Mouse (Mus musculus): Measurements from ENCODE around the gene Hpn. TPM values are rescaled to one million over a fixed set of nuclear protein-coding genes. Genes with fewer than 3 reads are reported as not detected.

The Hpn gene
- polyA plus RNA-seq, 1 experiment from 2014 or later: 77.0 TPM

DNA sequence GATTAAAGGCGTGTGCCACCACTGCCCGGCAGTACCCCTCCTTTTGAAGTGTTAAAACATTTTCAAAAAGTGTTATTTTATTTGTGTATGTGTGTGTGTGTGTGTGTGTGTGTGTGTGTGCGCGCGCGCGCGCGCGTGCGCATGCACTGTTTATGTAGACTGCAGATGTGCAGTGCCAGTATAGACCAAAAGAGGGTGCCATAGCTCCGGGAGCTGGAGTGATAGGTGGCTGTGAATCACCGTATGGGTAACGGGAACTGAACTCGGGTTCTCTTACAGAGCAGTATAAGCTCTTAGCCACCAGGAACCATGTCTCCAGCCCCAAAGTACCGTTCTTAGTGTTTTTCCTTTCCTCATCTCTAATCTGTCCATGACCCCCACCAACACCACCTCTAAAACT lies 29.8 kb upstream of the Hpn start:
- H3K27me3 ChIP-seq (ENCODE audit: insufficient read depth, low read length): no peaks in the 10 kb centered on the region
- H3K27ac ChIP-seq (ENCODE audit: low read length): no peak overlapping the region
- H3K9ac ChIP-seq (replicated peaks; ENCODE audit: low read length): no peak overlapping the region
- WGBS: 98% methylated on average over 16 of the region's 16 CpGs
- no peaks in the 10 kb centered on the region for H3K9me3 ChIP-seq (ENCODE audit: low read length)
- ATAC-seq (ENCODE audit: low FRiP score, low TSS enrichment): no peak
- no peak overlapping the region for H3K4me2 ChIP-seq (replicated peaks; ENCODE audit: low read depth, low read length)
- peaks cover 41% of the 10 kb centered on the region for H3K4me1 ChIP-seq (ENCODE audit: insufficient read depth, low read length)
- peaks cover 43% of the 10 kb centered on the region for H3K36me3 ChIP-seq (ENCODE audit: insufficient read depth, low read length)
- no peak overlapping the region for H3K4me3 ChIP-seq (ENCODE audit: low read length)

DNA sequence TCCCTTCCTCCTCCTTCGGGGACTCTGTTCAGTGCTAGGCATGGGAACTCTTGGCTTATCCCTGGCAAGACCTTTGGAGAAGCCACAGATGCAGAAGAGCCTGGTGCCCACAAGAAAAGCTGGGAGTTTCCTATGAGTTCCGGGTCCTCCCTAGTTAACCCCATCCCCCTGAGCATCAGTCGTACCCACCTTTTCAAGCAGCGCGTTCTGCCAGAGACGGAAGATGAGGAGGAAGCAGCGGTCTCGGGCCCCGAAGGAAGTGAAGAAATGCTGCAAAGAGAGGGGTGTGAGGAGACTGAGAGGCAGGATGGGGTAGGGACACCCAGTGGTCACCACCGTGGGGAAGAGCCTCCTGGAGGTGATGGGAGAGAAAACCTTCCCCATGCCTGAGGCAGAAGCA lies 25.9 kb upstream of the Hpn start:
- H3K4me1 ChIP-seq (ENCODE audit: insufficient read depth, low read length): peaks cover 4% of the 10 kb centered on the region; the same call in 1 of the 2 replicates
- H3K27ac ChIP-seq (ENCODE audit: low read length): no peak overlapping the region
- peaks cover 82% of the 10 kb centered on the region for H3K36me3 ChIP-seq (ENCODE audit: insufficient read depth, low read length)
- no peaks in the 10 kb centered on the region for H3K9me3 ChIP-seq (ENCODE audit: low read length)
- WGBS: 87% methylated on average over 10 of the region's 10 CpGs
- H3K27me3 ChIP-seq (ENCODE audit: insufficient read depth, low read length): no peaks in the 10 kb centered on the region
- ATAC-seq (ENCODE audit: low FRiP score, low TSS enrichment): no peak
- H3K4me3 ChIP-seq (ENCODE audit: low read length): no peak overlapping the region
- no peak overlapping the region for H3K9ac ChIP-seq (replicated peaks; ENCODE audit: low read length)
- H3K4me2 ChIP-seq (replicated peaks; ENCODE audit: low read depth, low read length): no peak overlapping the region

DNA sequence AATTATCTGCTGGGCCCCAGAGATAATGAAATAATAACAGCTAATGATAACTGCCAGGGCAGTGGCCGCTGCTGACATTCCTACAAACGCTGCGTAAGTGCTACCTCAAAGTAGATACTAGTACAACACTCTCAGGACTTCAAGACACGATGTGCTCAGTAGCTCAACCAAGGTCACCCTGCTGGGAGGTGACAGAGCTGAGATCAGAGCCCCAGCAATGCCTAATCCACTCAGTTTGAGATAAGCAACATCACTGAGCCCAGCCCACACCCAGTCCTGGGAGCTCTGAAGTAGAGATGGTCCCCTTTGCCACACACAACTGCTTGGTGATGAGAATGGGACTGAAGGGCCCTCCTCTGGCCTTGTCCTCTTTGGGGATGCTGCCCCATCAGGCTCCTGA lies 25.2 kb upstream of the Hpn start:
- 91% methylated on average over 4 of the region's 4 CpGs for WGBS
- Histone ChIP-seq H3K36me3 (ENCODE audit: insufficient read depth, low read length) (peaks cover 88% of the 10 kb centered on the region), H3K4me1 (ENCODE audit: insufficient read depth, low read length) (no peaks in the 10 kb centered on the region), H3K27me3 (ENCODE audit: insufficient read depth, low read length) (no peaks in the 10 kb centered on the region), H3K9me3 (ENCODE audit: low read length) (no peaks in the 10 kb centered on the region), H3K27ac (ENCODE audit: low read length) (no peak overlapping the region), H3K9ac (replicated peaks; ENCODE audit: low read length) (no peak overlapping the region), H3K4me3 (ENCODE audit: low read length) (no peak overlapping the region), H3K4me2 (replicated peaks; ENCODE audit: low read depth, low read length) (no peak overlapping the region)
- no peak for ATAC-seq (ENCODE audit: low FRiP score, low TSS enrichment)

DNA sequence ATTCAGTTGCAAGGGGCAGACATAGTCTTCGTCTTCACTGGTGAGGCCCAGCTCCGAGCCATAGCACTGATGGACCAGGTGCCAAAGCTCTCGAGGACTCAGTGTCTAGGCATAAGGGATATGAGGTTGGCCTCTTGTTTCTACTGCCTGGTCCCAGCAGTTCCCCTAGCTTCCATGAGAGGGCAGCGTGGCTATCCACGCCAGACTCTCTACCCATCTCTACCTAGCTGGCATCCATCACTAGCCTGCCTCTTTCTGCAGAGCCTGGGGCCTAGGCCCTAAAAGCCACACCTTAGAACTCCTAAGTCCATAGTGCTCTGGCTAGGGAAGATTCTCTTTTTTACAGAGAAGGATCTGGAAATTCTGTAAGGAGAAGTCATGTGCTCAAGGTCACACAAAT lies 24.7 kb upstream of the Hpn start:
- 70% methylated on average over 5 of the region's 5 CpGs for WGBS

DNA sequence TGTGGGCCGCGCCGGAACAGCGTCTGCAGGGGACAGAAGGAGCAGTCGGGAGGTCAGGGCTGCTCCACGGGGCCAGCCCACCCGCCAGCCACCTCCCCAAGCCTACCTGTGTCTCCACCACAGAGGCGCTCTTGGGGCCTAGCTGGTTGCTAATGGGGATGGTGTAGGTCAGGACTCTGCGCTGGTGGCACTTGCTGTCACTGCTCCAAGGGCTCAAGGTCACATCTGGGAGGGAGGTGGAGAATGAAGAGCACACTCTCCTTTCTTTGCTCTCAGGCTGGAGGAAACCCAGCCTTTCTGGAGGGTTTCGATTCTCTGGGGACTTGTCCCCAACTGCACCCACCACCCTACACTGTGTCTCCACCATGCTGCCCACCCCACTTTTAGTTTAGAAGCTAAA lies 20.6 kb upstream of the Hpn start:
- no peak overlapping the region for H3K27ac ChIP-seq (ENCODE audit: low read length)
- H3K36me3 ChIP-seq (ENCODE audit: insufficient read depth, low read length): peaks cover 99% of the 10 kb centered on the region
- no peak for ATAC-seq (ENCODE audit: low FRiP score, low TSS enrichment)
- H3K27me3 ChIP-seq (ENCODE audit: insufficient read depth, low read length): no peaks in the 10 kb centered on the region
- H3K9ac ChIP-seq (replicated peaks; ENCODE audit: low read length): no peak overlapping the region
- no peaks in the 10 kb centered on the region for H3K9me3 ChIP-seq (ENCODE audit: low read length)
- WGBS: 90% methylated on average over 10 of the region's 10 CpGs
- no peaks in the 10 kb centered on the region; the same call in 1 of the 2 replicates for H3K4me1 ChIP-seq (ENCODE audit: insufficient read depth, low read length)
- H3K4me3 ChIP-seq (ENCODE audit: low read length): no peak overlapping the region
- H3K4me2 ChIP-seq (replicated peaks; ENCODE audit: low read depth, low read length): no peak overlapping the region

More for the DNA sequence above, 24.7 kb upstream of the Hpn start:
- Histone ChIP-seq H3K9ac (replicated peaks; ENCODE audit: low read length) (no peak overlapping the region), H3K4me2 (replicated peaks; ENCODE audit: low read depth, low read length) (no peak overlapping the region), H3K27me3 (ENCODE audit: insufficient read depth, low read length) (no peaks in the 10 kb centered on the region), H3K36me3 (ENCODE audit: insufficient read depth, low read length) (peaks cover 87% of the 10 kb centered on the region), H3K27ac (ENCODE audit: low read length) (no peak overlapping the region), H3K4me1 (ENCODE audit: insufficient read depth, low read length) (no peaks in the 10 kb centered on the region), H3K9me3 (ENCODE audit: low read length) (no peaks in the 10 kb centered on the region), H3K4me3 (ENCODE audit: low read length) (no peak overlapping the region)
- ATAC-seq (ENCODE audit: low FRiP score, low TSS enrichment): peak; percentile 46

DNA sequence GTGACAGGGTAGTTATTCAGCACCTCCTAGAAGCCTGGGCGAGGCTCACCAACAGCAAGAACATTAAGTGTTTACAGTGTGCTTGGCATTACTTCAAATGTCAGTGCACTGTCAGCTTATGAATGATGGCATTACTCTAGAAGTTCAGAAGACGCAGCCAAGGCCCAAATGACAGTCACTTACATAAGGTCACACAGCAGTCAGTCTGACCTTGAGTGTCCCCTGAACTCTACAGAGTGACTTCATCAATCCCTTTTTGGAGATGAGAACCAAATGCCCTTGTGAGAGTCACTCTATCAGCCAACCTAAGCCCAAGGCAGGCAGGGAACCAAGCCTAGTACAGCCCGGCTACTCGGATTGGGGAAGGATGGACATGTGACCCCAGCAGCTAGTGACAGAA lies 16.8 kb upstream of the Hpn start:
- Histone ChIP-seq H3K36me3 (ENCODE audit: insufficient read depth, low read length) (peaks cover 87% of the 10 kb centered on the region), H3K4me2 (replicated peaks; ENCODE audit: low read depth, low read length) (no peak overlapping the region), H3K9ac (replicated peaks; ENCODE audit: low read length) (no peak overlapping the region), H3K27me3 (ENCODE audit: insufficient read depth, low read length) (peaks cover 8% of the 10 kb centered on the region), H3K4me1 (ENCODE audit: insufficient read depth, low read length) (peaks cover 8% of the 10 kb centered on the region; the same call in 1 of the 2 replicates), H3K27ac (ENCODE audit: low read length) (no peak overlapping the region), H3K4me3 (ENCODE audit: low read length) (no peak overlapping the region), H3K9me3 (ENCODE audit: low read length) (no peaks in the 10 kb centered on the region)
- no peak for ATAC-seq (ENCODE audit: low FRiP score, low TSS enrichment)
- 89% methylated on average over 4 of the region's 4 CpGs for WGBS

DNA sequence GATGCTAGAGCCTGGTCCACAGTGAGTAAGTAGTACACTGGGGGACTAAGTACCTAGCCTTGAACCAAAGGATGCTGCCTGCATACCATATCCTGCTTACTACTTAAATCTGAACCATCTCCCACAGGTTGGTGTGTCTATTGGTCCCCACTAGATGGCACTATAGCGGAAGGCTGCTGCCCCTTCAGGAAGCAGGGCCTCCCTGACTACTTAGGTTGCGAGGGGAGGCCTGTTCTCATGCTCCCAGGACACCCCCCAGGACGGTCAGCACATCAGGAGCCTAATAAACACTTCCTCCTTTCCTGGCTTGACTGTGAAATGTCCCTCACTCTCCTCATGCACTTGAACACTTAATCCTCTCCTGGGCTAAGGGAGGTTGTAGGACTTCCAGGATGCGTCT lies 15.8 kb upstream of the Hpn start:
- Histone ChIP-seq H3K4me3 (ENCODE audit: low read length) (no peak overlapping the region), H3K36me3 (ENCODE audit: insufficient read depth, low read length) (peaks cover 76% of the 10 kb centered on the region), H3K27me3 (ENCODE audit: insufficient read depth, low read length) (peaks cover 18% of the 10 kb centered on the region), H3K9ac (replicated peaks; ENCODE audit: low read length) (no peak overlapping the region), H3K4me1 (ENCODE audit: insufficient read depth, low read length) (peaks cover 16% of the 10 kb centered on the region; the same call in 1 of the 2 replicates), H3K4me2 (replicated peaks; ENCODE audit: low read depth, low read length) (no peak overlapping the region), H3K27ac (ENCODE audit: low read length) (no peak overlapping the region), H3K9me3 (ENCODE audit: low read length) (no peaks in the 10 kb centered on the region)
- ATAC-seq (ENCODE audit: low FRiP score, low TSS enrichment): no peak
- 37% methylated on average over 4 of the region's 4 CpGs for WGBS

DNA sequence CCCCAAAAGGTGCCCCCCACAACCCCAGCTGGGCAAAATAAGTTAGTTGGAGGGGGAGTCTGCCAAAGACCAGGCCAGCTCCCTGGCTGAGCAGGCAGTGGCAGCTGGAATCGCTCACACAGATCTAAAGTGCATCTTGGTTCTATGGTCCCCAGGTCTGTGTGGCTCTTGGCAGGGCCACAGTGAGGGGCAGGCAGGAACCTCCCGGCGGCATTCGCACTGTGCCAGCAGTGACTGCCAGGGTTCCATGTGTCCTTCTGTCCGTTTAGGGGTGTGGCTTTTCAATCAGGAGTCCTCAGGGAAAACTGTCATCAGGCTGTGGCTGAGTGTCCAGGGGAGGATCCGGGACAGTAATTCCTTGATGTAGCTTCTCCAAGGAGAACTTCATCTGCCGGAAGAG lies 15.1 kb upstream of the Hpn start:
- Histone ChIP-seq H3K4me1 (ENCODE audit: insufficient read depth, low read length) (peaks cover 16% of the 10 kb centered on the region; the same call in 1 of the 2 replicates), H3K4me2 (replicated peaks; ENCODE audit: low read depth, low read length) (no peak overlapping the region), H3K27me3 (ENCODE audit: insufficient read depth, low read length) (peaks cover 24% of the 10 kb centered on the region), H3K4me3 (ENCODE audit: low read length) (no peak overlapping the region), H3K9me3 (ENCODE audit: low read length) (no peaks in the 10 kb centered on the region), H3K9ac (replicated peaks; ENCODE audit: low read length) (no peak overlapping the region), H3K27ac (ENCODE audit: low read length) (no peak overlapping the region), H3K36me3 (ENCODE audit: insufficient read depth, low read length) (peaks cover 70% of the 10 kb centered on the region)
- no peak for ATAC-seq (ENCODE audit: low FRiP score, low TSS enrichment)
- WGBS: 89% methylated on average over 7 of the region's 7 CpGs

DNA sequence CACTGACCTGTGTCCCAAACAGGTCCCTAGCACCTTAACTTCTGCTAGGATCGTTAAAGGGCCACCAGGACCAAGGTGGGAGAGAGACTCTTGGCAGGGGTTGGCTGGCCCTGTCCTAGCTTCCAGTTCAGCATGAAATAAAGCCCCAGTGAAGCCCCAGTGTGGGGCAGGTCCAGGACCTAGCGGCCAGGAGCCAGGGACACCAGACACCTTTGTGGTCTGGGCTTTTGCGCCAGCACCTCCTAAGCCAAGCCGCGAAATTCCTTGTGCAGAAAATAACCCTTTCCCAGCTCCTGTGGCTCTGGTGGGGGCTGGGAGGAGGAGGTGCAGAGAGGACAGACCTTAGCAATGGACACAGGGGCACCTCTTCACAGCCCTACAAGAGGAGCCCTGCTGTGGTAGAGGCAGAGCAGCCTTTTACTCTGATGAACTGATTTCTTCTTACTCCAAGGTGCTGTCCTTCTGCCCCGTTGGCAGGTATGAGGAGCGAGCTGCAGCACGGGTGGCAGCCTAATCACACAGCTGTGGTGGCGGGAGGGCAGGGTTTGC lies 13.1 kb upstream of the Hpn start:
- Histone ChIP-seq H3K27me3 (ENCODE audit: insufficient read depth, low read length) (peaks cover 34% of the 10 kb centered on the region), H3K4me3 (ENCODE audit: low read length) (no peak overlapping the region), H3K9ac (replicated peaks; ENCODE audit: low read length) (no peak overlapping the region), H3K27ac (ENCODE audit: low read length) (no peak overlapping the region), H3K4me2 (replicated peaks; ENCODE audit: low read depth, low read length) (no peak overlapping the region), H3K36me3 (ENCODE audit: insufficient read depth, low read length) (peaks cover 51% of the 10 kb centered on the region), H3K4me1 (ENCODE audit: insufficient read depth, low read length) (peaks cover 16% of the 10 kb centered on the region; the same call in 1 of the 2 replicates), H3K9me3 (ENCODE audit: low read length) (no peaks in the 10 kb centered on the region)
- ATAC-seq (ENCODE audit: low FRiP score, low TSS enrichment): no peak
- 65% methylated on average over 9 of the region's 9 CpGs for WGBS

DNA sequence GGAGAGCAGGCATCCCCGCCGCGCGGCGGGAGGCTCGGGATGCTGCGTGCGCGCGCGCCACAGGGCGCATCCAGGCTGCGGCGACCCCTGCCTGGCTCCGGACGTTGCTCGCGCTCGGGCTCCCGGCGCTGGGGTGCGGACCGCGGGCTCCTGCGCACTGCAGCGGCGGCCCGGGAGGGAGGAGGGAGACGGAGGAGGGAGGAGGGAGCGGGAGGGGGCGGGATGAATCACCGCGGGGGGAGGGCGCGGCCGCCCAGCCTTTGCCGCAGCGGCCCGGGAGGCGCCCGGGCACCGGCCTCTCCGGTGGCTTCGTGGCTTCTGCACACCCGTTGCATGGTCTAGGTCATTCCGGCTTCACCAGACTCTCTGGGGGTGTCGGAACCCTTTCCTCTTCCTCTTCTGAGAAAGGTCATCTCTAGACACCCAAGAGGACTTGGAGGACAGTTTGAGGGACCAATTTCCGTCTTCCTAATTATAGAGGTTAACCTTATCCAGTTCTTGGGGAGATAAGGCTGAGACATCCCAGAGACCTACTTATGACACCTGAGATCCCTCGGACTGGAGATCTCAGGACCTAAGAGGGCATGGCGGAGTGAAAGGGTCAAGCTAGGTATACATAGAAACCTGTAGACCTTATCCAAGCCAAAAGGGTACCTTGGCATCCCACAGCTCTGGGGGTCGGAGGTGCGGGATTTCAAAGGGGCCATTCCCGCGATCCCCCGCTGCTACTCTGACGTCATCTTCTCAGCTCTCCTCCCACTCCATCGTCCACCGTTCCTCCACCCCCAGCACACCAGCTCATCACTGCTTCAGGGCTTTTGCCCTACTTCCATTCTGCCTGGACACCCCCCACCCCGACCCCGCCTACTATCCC lies 12.0 kb upstream of the Hpn start, which contains the start of gene Scn1b:
Gene Scn1b, minus strand, starts transcription at position 153 of the 874 bp plus-strand sequence.
- Histone ChIP-seq H3K36me3 (ENCODE audit: insufficient read depth, low read length) (peaks cover 40% of the 10 kb centered on the region), H3K9ac (replicated peaks; ENCODE audit: low read length) (peak within 1 kb of the TSS; percentile 65), H3K27ac (ENCODE audit: low read length) (no peak within 1 kb of the TSS), H3K4me2 (replicated peaks; ENCODE audit: low read depth, low read length) (peak within 1 kb of the TSS; percentile 99), H3K9me3 (ENCODE audit: low read length) (no peaks in the 10 kb centered on the region), H3K4me1 (ENCODE audit: insufficient read depth, low read length) (peaks cover 16% of the 10 kb centered on the region; the same call in 1 of the 2 replicates), H3K4me3 (ENCODE audit: low read length) (peak within 1 kb of the TSS; percentile 61), H3K27me3 (ENCODE audit: insufficient read depth, low read length) (peaks cover 34% of the 10 kb centered on the region)
- under 1% methylated on average over 40 of the region's 60 CpGs for WGBS
- ATAC-seq (ENCODE audit: low FRiP score, low TSS enrichment): peak; percentile 58
